Mouse (Mus musculus) urinary bladder, adult 2 months (tissue): ENCODE measurements around the gene Hcst. TPM values are rescaled to one million over a fixed set of nuclear protein-coding genes. Genes with fewer than 3 reads are reported as not detected.

Experiments used
- DNase-seq: peaks from one replicate; pipeline ENCODE4 v3.0.0; 2022; ENCODE audit warnings: low spot score
- polyA plus RNA-seq: library from polyadenylated mRNA; depleted of rRNA; stranded (reverse); fragments of >200 nt; gene quantifications from 2 replicates; pipeline ENCODE4 v1.2.3, GENCODE M21; 2012; rRNA removed

The Hcst gene
- polyA plus RNA-seq, 1 experiment, result 3.8 TPM

- peak; percentile 64 for DNase-seq
Measured at GRCm38 (mm10) chr7:30373501-30373962, 46.1 kb downstream of the Hcst start.

Other genes with a start within 250 kb of the Hcst start
- 16.9 and 19.4 TPM in 2 replicates for gene Cox7a1, start 235.7 kb downstream of the Hcst start, polyA plus RNA-seq
- 449 and 545 TPM in 2 replicates for gene Capns1, start 221.0 kb downstream of the Hcst start, polyA plus RNA-seq
- gene Polr2i, start 187.9 kb downstream of the Hcst start, polyA plus RNA-seq, result 107 and 140 TPM in 2 replicates
- gene Tbcb, start 187.6 kb downstream of the Hcst start, polyA plus RNA-seq, result 84.3 and 84.5 TPM in 2 replicates
- gene Ovol3, start 184.1 kb downstream of the Hcst start, polyA plus RNA-seq, result 0.31 TPM in 1 of 2 replicates, not detected in the other
- gene Thap8, start 139.8 kb downstream of the Hcst start, polyA plus RNA-seq, result 0.18 and 0.36 TPM in 2 replicates
- gene Wdr62, start 139.4 kb downstream of the Hcst start, polyA plus RNA-seq, result 10.2 and 11.4 TPM in 2 replicates
- 23.7 and 47.9 TPM in 2 replicates for gene Clip3, start 128.1 kb downstream of the Hcst start, polyA plus RNA-seq
- 68.0 and 80.2 TPM in 2 replicates for gene Alkbh6, start 111.1 kb downstream of the Hcst start, polyA plus RNA-seq
- gene Syne4, start 105.0 kb downstream of the Hcst start, polyA plus RNA-seq, result 5.4 and 9.1 TPM in 2 replicates
- 0.57 and 0.72 TPM in 2 replicates for gene E130208F15Rik, start 98.1 kb downstream of the Hcst start, polyA plus RNA-seq
- 12.8 and 15.4 TPM in 2 replicates for gene Sdhaf1, start 96.0 kb downstream of the Hcst start, polyA plus RNA-seq
- 7.9 and 11.9 TPM in 2 replicates for gene Lrfn3, start 57.1 kb downstream of the Hcst start, polyA plus RNA-seq
- 85.1 and 117 TPM in 2 replicates for gene Tyrobp, start 6.1 kb downstream of the Hcst start, polyA plus RNA-seq
- 1.8 and 2.0 TPM in 2 replicates for gene Nfkbid, start 1.9 kb upstream of the Hcst start, polyA plus RNA-seq
- gene Aplp1, start 25.7 kb upstream of the Hcst start, polyA plus RNA-seq, result 4.2 and 4.5 TPM in 2 replicates
- gene Kirrel2, start 37.8 kb upstream of the Hcst start, polyA plus RNA-seq, result not detected in 2 replicates
- not detected in 2 replicates for gene Nphs1, start 38.5 kb upstream of the Hcst start, polyA plus RNA-seq
- gene Prodh2, start 73.8 kb upstream of the Hcst start, polyA plus RNA-seq, result not detected in 2 replicates
- 6.9 and 7.7 TPM in 2 replicates for gene Arhgap33, start 115.2 kb upstream of the Hcst start, polyA plus RNA-seq
- 342 and 444 TPM in 2 replicates for gene Hspb6, start 132.3 kb upstream of the Hcst start, polyA plus RNA-seq
- gene Proser3, start 132.4 kb upstream of the Hcst start, polyA plus RNA-seq, result 11.0 and 12.0 TPM in 2 replicates
- gene Lin37, start 140.0 kb upstream of the Hcst start, polyA plus RNA-seq, result 33.8 and 36.5 TPM in 2 replicates
- gene U2af1l4, start 143.4 kb upstream of the Hcst start, polyA plus RNA-seq, result 69.1 and 74.1 TPM in 2 replicates
- gene Gm49396, start 143.5 kb upstream of the Hcst start, polyA plus RNA-seq, result 2.8 and 5.1 TPM in 2 replicates
- gene Psenen, start 143.8 kb upstream of the Hcst start, polyA plus RNA-seq, result 151 and 174 TPM in 2 replicates
- 3.6 and 4.9 TPM in 2 replicates for gene Igflr1, start 145.6 kb upstream of the Hcst start, polyA plus RNA-seq
- 38.3 and 40.2 TPM in 2 replicates for gene Kmt2b, start 168.9 kb upstream of the Hcst start, polyA plus RNA-seq
- gene Zbtb32, start 179.1 kb upstream of the Hcst start, polyA plus RNA-seq, result 1.8 and 2.4 TPM in 2 replicates
- 2,098 and 2,832 TPM in 2 replicates for gene Upk1a, start 193.0 kb upstream of the Hcst start, polyA plus RNA-seq
- 703 and 875 TPM in 2 replicates for gene Cox6b1, start 206.3 kb upstream of the Hcst start, polyA plus RNA-seq
- not detected in 2 replicates for gene Etv2, start 216.0 kb upstream of the Hcst start, polyA plus RNA-seq
- gene Rbm42, start 230.5 kb upstream of the Hcst start, polyA plus RNA-seq, result 58.5 and 64.1 TPM in 2 replicates
- 9.4 and 13.2 TPM in 2 replicates for gene Haus5, start 245.1 kb upstream of the Hcst start, polyA plus RNA-seq